Mouse (Mus musculus): ENCODE measurements around the gene Adat1.
"Not testable (repeated sequence)": the region's sequence is repeated elsewhere in the genome, so short reads cannot be mapped to it uniquely, and the experiment has no call there.

Adat1 gene

GRCm38 (mm10) chr8:111938076-111938985, 53.8 kb downstream of the Adat1 start:
- DNase-seq (ENCODE audit: low spot score), result not testable (repeated sequence)

DNA sequence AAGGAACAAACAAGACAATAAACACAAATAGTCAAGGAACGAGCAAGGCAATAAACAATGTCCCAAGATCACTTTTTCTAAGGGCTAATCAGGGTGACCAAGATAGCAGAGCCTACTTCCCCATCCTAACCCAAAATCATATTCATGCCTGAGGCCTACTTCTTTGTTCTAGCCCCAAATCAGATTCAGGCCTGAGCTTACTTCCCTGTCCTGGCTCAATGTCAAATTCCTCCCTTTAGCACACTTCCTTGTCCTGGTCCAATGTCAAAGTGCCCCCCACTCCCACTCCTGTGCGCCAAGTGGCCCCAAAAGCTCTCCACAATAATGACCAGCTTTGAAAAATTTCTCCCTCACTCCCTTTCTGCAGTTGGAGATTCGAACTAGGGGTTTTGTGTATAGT, 54.9 kb downstream of the Adat1 start:
- no peak for DNase-seq (ENCODE audit: low spot score)

DNA sequence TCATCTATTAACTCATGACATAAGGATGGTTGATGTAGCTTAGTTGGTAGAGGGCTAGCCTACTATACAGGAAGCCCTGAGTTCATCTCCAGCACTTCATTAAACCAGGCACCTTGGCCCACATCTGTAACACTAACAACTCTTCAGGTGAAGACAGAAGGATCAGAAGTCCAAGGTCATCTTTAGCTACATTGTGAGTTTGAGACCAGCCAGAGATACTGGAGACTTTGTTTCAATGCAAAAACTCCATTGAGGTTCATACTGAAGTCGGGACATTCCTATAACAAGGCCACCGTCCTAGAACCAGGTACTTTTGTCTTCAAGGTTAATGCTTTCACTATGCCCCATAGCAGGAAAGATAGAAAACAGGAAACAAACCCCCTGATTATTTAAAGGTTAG, 57.9 kb downstream of the Adat1 start:
- no peak for DNase-seq (ENCODE audit: low spot score)

DNA sequence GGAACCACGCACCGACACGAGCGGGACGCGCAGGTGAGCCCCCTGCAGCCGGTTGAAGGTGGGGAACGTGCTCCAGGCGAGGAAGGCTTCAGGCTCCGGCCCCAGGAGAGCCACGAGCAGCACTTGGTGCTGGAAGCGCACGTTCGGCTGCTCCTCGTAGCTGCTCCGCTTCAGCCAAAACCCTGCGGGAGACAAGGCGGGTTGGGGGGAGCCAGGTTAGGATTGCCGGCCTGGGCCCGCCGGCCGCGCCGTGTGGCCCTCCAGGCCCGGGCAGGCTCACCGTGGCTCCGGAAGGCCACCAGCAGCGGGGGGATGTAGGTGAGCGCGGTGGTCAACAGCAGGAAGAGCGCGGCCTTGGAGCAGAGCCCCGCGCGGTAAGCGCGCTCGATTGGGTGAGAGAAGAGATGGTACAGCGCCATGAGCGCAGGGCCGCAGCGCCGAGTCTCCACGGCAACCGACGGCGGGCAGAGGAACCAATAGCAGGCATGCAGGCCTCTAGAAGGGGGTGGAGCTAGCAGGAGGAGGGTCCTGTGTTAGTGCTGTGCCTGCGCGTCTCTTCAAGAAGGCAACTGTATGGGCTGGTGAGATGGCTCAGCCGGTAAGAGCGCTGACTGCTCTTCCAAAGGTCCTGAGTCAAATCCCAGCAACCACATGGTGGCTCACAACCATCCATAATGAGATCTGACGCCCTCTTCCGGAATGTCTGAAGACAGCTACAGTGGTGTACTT, 58.6 kb downstream of the Adat1 start, which contains the start of gene Tmem231:
Tmem231 (minus strand) TSS at position 534 of the 729 bp plus-strand sequence.
- peak; percentile 91 for DNase-seq (ENCODE audit: low spot score)

DNA sequence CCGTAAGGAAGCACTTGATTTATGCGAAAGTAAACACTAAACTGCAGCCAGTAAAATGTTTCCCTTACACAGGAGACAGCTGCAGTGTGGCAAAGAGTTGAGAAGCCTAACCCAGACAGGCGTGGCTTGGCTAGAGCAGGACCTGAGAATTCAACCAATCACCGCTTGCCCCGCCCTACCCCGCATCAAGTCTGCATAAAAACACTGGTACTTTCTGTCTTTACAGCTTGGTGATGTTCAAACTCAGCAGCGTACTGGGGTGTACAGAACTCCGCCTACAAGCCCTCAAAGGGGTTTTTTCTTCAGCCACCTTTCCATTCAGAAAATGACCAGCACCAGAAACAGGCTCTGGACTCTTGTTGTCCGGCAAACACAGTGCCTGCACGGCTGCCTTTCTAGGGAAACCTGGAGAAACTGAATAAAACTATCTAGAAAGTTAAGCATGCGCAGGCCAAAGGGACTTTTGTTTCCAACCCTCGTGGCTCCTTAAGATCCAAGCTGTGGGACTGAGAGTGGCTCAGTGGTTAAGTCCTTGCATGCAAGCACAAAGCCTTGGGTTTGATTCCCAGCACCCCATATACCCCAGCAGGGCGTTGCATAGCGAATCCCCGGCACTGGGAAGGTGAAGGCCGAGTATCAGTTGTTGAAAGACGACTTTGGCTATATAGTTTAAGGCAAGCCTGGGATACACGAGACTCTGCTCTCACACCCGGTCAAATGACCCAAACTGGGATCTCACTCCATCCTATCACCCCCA, 59.3 kb downstream of the Adat1 start:
- DNase-seq (ENCODE audit: low spot score), result peak; percentile 93

DNA sequence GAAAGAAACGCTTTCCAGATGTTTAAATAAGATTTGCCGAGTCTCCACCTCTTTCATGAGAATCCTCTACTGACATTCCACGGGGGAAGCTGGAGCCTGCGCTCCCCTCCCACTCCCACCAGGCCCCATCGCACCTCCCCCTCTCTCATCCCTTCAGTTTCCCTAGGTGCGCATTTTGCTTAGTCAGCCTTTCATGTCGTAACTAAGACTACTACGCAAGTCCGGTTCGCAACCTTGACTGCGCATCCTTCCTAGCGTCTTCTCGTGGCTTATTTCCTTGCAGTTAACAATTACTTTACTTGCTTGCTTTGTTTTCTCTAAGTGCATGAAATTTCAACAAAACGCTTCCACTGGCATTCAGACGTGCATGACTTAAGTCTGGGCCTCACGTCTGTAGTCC, 60.4 kb downstream of the Adat1 start:
- DNase-seq (ENCODE audit: low spot score), result no peak

GRCm38 (mm10) chr8:111929648-111930344, 62.3 kb downstream of the Adat1 start:
- DNase-seq (ENCODE audit: low spot score), result no peak

DNA sequence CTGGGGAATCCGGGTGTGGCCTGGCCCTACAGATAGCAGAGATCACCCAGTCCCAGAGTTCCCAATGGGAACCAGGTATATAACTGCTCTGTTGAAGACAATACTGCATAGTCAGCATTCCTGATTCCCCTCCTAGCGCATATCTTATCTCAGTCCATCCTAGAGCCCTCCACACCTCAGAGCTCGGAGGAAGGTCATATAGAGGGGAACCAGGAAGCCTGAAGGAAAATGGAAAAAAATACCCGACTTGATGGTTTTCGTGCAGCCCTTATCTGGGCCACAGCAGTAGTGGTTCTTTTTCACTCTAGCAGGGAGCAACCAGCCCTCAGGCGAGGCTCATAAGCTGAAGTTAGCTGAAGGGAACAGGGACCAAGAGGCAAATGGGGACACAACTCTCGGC, 67.1 kb downstream of the Adat1 start:
- no peak for DNase-seq (ENCODE audit: low spot score)

- peak; percentile 63 for DNase-seq (ENCODE audit: low spot score)
Measured at GRCm38 (mm10) chr8:111923383-111923804, 68.7 kb downstream of the Adat1 start.

- no peak for DNase-seq (ENCODE audit: low spot score)
Measured at GRCm38 (mm10) chr8:111920971-111921370, 71.1 kb downstream of the Adat1 start.

GRCm38 (mm10) chr8:111919663-111920062, 72.4 kb downstream of the Adat1 start:
- DNase-seq (ENCODE audit: low spot score), result no peak
